Mouse (Mus musculus) liver, embryonic 14.5 days (tissue): ENCODE measurements at regions not wholly inside any gene's neighbourhood (a gene's known extent, or its start where the extent isn't known, plus 50 kb on each side); places are given as distances from the start of the nearest gene placed in this dataset.

Experiments used
- ATAC-seq: fragments of 200-750 bp; cut with Nextera tagmentation; 2 replicates; pipeline ENCODE4 v1.8.0; 2017; ENCODE audit warnings: moderate number of reproducible peaks, mild to moderate bottlenecking, moderate library complexity; ENCODE audit not compliant: insufficient read depth
- DNase-seq, 3 experiments: peaks; one replicate each; pipeline ENCODE4 v3.0.0-alpha.2; 2012 to 2013; ENCODE audit warnings: low read depth in 3 of 3, low spot score in 3 of 3
- H3K27ac ChIP-seq: fragments of 300-500 bp; sonication (generic); 2 replicates; pipeline ENCODE4 v1.5.1; 2014; ENCODE audit warnings: moderate library complexity, mild to moderate bottlenecking, control low read depth, inconsistent platforms
- H3K27me3 ChIP-seq: fragments of 300-500 bp; sonication (generic); 2 replicates; pipeline ENCODE4 v1.6.1; 2014; ENCODE audit warnings: mild to moderate bottlenecking, low read length, moderate library complexity; ENCODE audit not compliant: control insufficient read depth, insufficient read depth
- H3K36me3 ChIP-seq: fragments of 300-500 bp; sonication (generic); replicated peaks from 2 replicates; pipeline ENCODE4 v1.6.1; 2014; ENCODE audit warnings: low read depth; ENCODE audit not compliant: control insufficient read depth, insufficient read depth
- H3K4me1 ChIP-seq, 2 experiments: fragments of 200-500 bp in 1 of 2; fragments of 300-500 bp in 1 of 2; sonication (generic) in 1 of 2; replicated peaks; 2 replicates each; pipeline ENCODE4 v1.6.1; 2012 to 2014; ENCODE audit warnings: antibody characterized with exemption in 1 of 2, inconsistent platforms in 1 of 2, low read length in 1 of 2; ENCODE audit not compliant: control insufficient read depth in 2 of 2, insufficient read depth in 2 of 2
- H3K4me2 ChIP-seq: fragments of 300-500 bp; sonication (generic); 2 replicates; pipeline ENCODE4 v1.6.1; 2014; ENCODE audit warnings: low read depth, mild to moderate bottlenecking, control low read depth, moderate library complexity
- H3K4me3 ChIP-seq, 2 experiments: fragments of 200-500 bp in 1 of 2; fragments of 300-500 bp in 1 of 2; sonication (generic) in 1 of 2; 2 replicates each; pipeline ENCODE4 v1.5.1; 2012 to 2014; ENCODE audit warnings: low read depth in 2 of 2, low read length in 2 of 2, mild to moderate bottlenecking in 2 of 2, control low read depth in 1 of 2, inconsistent platforms in 1 of 2, moderate library complexity in 1 of 2; ENCODE audit not compliant: insufficient read depth in 1 of 2
- H3K9ac ChIP-seq: fragments of 300-500 bp; sonication (generic); replicated peaks from 2 replicates; pipeline ENCODE4 v1.6.1; 2014; ENCODE audit warnings: mild to moderate bottlenecking, control low read depth, moderate library complexity
- H3K9me3 ChIP-seq: fragments of 300-500 bp; sonication (generic); 2 replicates; pipeline ENCODE4 v1.6.1; 2016; ENCODE audit warnings: low read length, mixed read lengths; ENCODE audit not compliant: control insufficient read depth
- CTCF ChIP-seq: IDR thresholded peaks from 2 replicates; pipeline ENCODE4 v1.5.1; 2016; ENCODE audit warnings: antibody characterized with exemption, low read depth, control low read depth
- EP300 ChIP-seq: IDR thresholded peaks from 2 replicates; pipeline ENCODE4 v1.6.1; 2016; ENCODE audit warnings: antibody characterized with exemption, low read depth
- WGBS: fragments of 180-500 bp; shearing (Covaris S2); extraction: QIAGEN DNeasy Blood & Tissue Kit; methylation state at CpG from one replicate; pipeline ENCODE4 v1.1.7; 2014; ENCODE audit not compliant: insufficient replicate concordance; 5-methylcytosine and 5-hydroxymethylcytosine counted together

- no peak for DNase-seq
- 0 out of 4 replicates have a peak, but pooled peaks cover 0 to 3% of the 10 kb centered on the region in 2 experiments for H3K4me1 ChIP-seq
- no peak overlapping the region for H3K27ac ChIP-seq
- H3K9ac ChIP-seq = no peak overlapping the region
- H3K4me2 ChIP-seq = no peak overlapping the region
- H3K27me3 ChIP-seq = no peaks in the 10 kb centered on the region
- no peak for ATAC-seq
- TF ChIP-seq CTCF = no peak
- no peak for TF ChIP-seq EP300
- H3K9me3 ChIP-seq = no peaks in the 10 kb centered on the region
- 51% methylated on average over 4 of the region's 4 CpGs for whole genome bisulfite sequencing
- H3K36me3 ChIP-seq = no peaks in the 10 kb centered on the region
- H3K4me3 ChIP-seq = no peak overlapping the region
Measured at GRCm38 (mm10) chr5:111887281-111887680, 153.6 kb downstream of the Gm26897 start.

- DNase-seq = no peak
- H3K27me3 ChIP-seq = no peaks in the 10 kb centered on the region
- no peak overlapping the region for H3K4me2 ChIP-seq
- no peak for ATAC-seq
- H3K4me1 ChIP-seq = 0 out of 4 replicates have a peak, but pooled peaks cover 0 to 3% of the 10 kb centered on the region in 2 experiments
- WGBS = 52% methylated on average over 7 of the region's 7 CpGs
- no peaks in the 10 kb centered on the region for H3K9me3 ChIP-seq
- no peak for TF ChIP-seq CTCF
- TF ChIP-seq EP300 = no peak
- no peak overlapping the region for H3K27ac ChIP-seq
- H3K4me3 ChIP-seq = no peak overlapping the region
- no peak overlapping the region for H3K9ac ChIP-seq
- no peaks in the 10 kb centered on the region for H3K36me3 ChIP-seq
Measured at GRCm38 (mm10) chr5:111890800-111891199, 157.1 kb downstream of the Gm26897 start.

DNA sequence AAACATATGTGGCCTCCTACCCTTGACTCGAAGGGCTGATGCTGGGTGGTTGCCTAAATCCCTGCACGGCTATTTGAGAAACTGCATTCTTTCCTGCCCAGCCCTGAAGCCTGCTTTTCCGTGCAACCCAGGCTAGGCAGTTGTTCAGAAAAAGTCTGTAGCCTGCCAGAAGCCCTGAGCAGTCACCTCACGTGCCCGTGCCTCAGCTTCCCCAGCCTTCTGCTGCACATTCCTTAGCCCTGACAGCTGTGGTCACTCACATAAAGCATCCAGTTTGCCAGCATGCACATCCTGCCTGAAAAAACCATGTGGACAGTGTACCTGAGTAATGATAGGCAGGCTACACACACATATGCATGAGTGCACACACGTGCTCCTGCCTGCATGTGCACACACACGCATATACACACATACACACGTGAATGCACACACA, 157.6 kb downstream of the Gm26897 start:
- H3K36me3 ChIP-seq = no peaks in the 10 kb centered on the region
- H3K9me3 ChIP-seq = no peaks in the 10 kb centered on the region
- no peak overlapping the region for H3K27ac ChIP-seq
- 0 out of 4 replicates have a peak, but pooled peaks cover 0 to 3% of the 10 kb centered on the region in 2 experiments for H3K4me1 ChIP-seq
- H3K9ac ChIP-seq = no peak overlapping the region
- no peaks in the 10 kb centered on the region for H3K27me3 ChIP-seq
- ATAC-seq (no peak), DNase-seq (no peak)
- TF ChIP-seq CTCF = no peak
- no peak overlapping the region for H3K4me3 ChIP-seq
- 52% methylated on average over 8 of the region's 8 CpGs for WGBS
- no peak overlapping the region for H3K4me2 ChIP-seq

DNA sequence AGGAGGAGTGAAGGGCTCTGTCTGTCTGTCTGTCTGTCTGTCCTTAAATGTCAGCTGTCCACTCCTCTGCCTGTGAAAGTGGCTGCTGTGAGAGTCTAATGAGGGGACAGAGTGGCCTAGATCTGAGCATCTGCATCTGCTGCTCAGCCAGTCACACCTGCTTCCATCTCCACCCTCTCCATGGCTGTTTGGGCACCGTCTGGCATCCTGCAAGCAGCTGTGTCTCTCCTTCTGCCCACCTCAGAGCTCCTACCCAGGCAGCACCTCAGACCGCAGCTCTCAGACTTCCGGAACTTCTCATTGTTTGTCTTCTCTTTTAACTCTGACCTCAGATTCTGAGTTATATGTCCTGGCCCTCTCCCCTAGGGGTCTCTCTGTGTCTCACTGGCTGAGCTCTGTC, 159.2 kb downstream of the Gm26897 start:
- Histone ChIP-seq H3K4me1 (0 out of 4 replicates have a peak, but pooled peaks cover 0 to 3% of the 10 kb centered on the region in 2 experiments), H3K27me3 (no peaks in the 10 kb centered on the region), H3K4me2 (no peak overlapping the region), H3K4me3 (no peak overlapping the region), H3K9ac (no peak overlapping the region), H3K36me3 (no peaks in the 10 kb centered on the region), H3K27ac (no peak overlapping the region), H3K9me3 (no peaks in the 10 kb centered on the region)
- WGBS = 31% methylated on average over 3 of the region's 3 CpGs
- no peak for ATAC-seq
- no peak for DNase-seq
- TF ChIP-seq EP300 = no peak
- TF ChIP-seq CTCF = no peak

GRCm38 (mm10) chr5:111893905-111894311, 160.2 kb downstream of the Gm26897 start:
- H3K36me3 ChIP-seq = no peaks in the 10 kb centered on the region
- no peak overlapping the region for H3K4me3 ChIP-seq
- TF ChIP-seq CTCF = no peak
- TF ChIP-seq EP300 = no peak
- H3K4me2 ChIP-seq = no peak overlapping the region
- no peak overlapping the region for H3K9ac ChIP-seq
- ATAC-seq (no peak), DNase-seq (no peak)
- 0 out of 4 replicates have a peak, but pooled peaks cover 0 to 3% of the 10 kb centered on the region in 2 experiments for H3K4me1 ChIP-seq
- WGBS = 4% methylated on average over 11 of the region's 11 CpGs
- no peak overlapping the region for H3K27ac ChIP-seq
- H3K27me3 ChIP-seq = no peaks in the 10 kb centered on the region
- H3K9me3 ChIP-seq = no peaks in the 10 kb centered on the region
